Mouse (Mus musculus) limb, embryonic 14.5 days (tissue): ENCODE results near the gene Icos. TPM values are rescaled to one million over a fixed set of nuclear protein-coding genes. Genes with fewer than 3 reads are reported as not detected.

Source experiments
- ATAC-seq: fragments of 200-750 bp; cut with Nextera tagmentation; 2 replicates; pipeline ENCODE4 v1.8.0; 2017; ENCODE audit warnings: low read depth, moderate number of reproducible peaks, moderate TSS enrichment; ENCODE audit not compliant: low FRiP score
- DNase-seq: peaks from one replicate; pipeline ENCODE4 v3.0.0-alpha.2; 2015; ENCODE audit warnings: low spot score
- H3K27ac ChIP-seq: fragments of 300-500 bp; sonication (generic); replicated peaks from 2 replicates; pipeline ENCODE4 v1.5.1; 2014; ENCODE audit warnings: low read depth, mild to moderate bottlenecking, low read length, moderate library complexity, mixed read lengths
- H3K27me3 ChIP-seq: fragments of 300-500 bp; sonication (generic); 2 replicates; pipeline ENCODE4 v1.6.1; 2014; ENCODE audit warnings: low read length, mixed read lengths; ENCODE audit not compliant: control insufficient read depth, insufficient read depth
- H3K36me3 ChIP-seq: fragments of 300-500 bp; sonication (generic); 2 replicates; pipeline ENCODE4 v1.6.1; 2014; ENCODE audit warnings: mild to moderate bottlenecking, low read length, moderate library complexity, mixed read lengths; ENCODE audit not compliant: control insufficient read depth, insufficient read depth
- H3K4me1 ChIP-seq: fragments of 300-500 bp; sonication (generic); 2 replicates; pipeline ENCODE4 v1.6.1; 2014; ENCODE audit warnings: antibody characterized with exemption, low read length, mixed read lengths; ENCODE audit not compliant: control insufficient read depth, insufficient read depth
- H3K4me2 ChIP-seq: fragments of 300-500 bp; sonication (generic); replicated peaks from 2 replicates; pipeline ENCODE4 v1.6.1; 2014; ENCODE audit warnings: low read depth, mild to moderate bottlenecking, low read length, moderate library complexity; ENCODE audit not compliant: severe bottlenecking
- H3K4me3 ChIP-seq: fragments of 300-500 bp; sonication (generic); replicated peaks from 2 replicates; pipeline ENCODE4 v1.5.1; 2014; ENCODE audit warnings: low read length
- H3K9ac ChIP-seq: fragments of 300-500 bp; sonication (generic); 2 replicates; pipeline ENCODE4 v1.6.1; 2014; ENCODE audit warnings: mild to moderate bottlenecking, low read depth, low read length, moderate library complexity; ENCODE audit not compliant: severe bottlenecking
- H3K9me3 ChIP-seq: fragments of 300-500 bp; sonication (generic); 2 replicates; pipeline ENCODE4 v1.6.1; 2016; ENCODE audit warnings: low read length; ENCODE audit not compliant: control insufficient read depth
- POLR2A ChIP-seq: fragments of 200-500 bp; IDR thresholded peaks from 2 replicates; pipeline ENCODE4 v1.8.0; 2012; ENCODE audit warnings: inconsistent platforms, mild to moderate bottlenecking, moderate library complexity, borderline replicate concordance; ENCODE audit not compliant: insufficient read depth, insufficient read length; ENCODE audit errors: extremely low read depth
- WGBS: fragments of 180-500 bp; shearing (Covaris S2); extraction: QIAGEN DNeasy Blood & Tissue Kit; methylation state at CpG from one replicate; pipeline ENCODE4 v1.1.7; 2014; 5-methylcytosine and 5-hydroxymethylcytosine counted together
- polyA plus RNA-seq, 2 experiments: library from polyadenylated mRNA; depleted of rRNA in 1 of 2; stranded (reverse) in 1 of 2; unstranded in 1 of 2; fragments of >200 nt; fragmentation: Nextera tagmentation in 1 of 2; extraction: Ambion mirVana in 1 of 2; gene quantifications; 2 replicates each; pipeline versions ENCODE4 v1.2.1 to v1.2.3; 2012 to 2014

Icos gene
- polyA plus RNA-seq, 2 experiments = 0.62 to 0.65 TPM

- Histone ChIP-seq H3K36me3 (no peaks in the 10 kb centered on the region), H3K4me2 (no peak overlapping the region), H3K9me3 (no peaks in the 10 kb centered on the region), H3K27me3 (no peaks in the 10 kb centered on the region), H3K9ac (no peak overlapping the region), H3K4me1 (no peaks in the 10 kb centered on the region), H3K4me3 (no peak overlapping the region), H3K27ac (no peak overlapping the region)
- WGBS = 87% methylated on average over 5 of the region's 5 CpGs
- DNase-seq (no peak), ATAC-seq (no peak)
- TF ChIP-seq POLR2A = no peak
Observed at GRCm38 (mm10) chr1:60975646-60976294, 2.0 kb upstream of the Icos start.

GRCm38 (mm10) chr1:60979126-60979842, 1.6 kb downstream of the Icos start:
- Histone ChIP-seq H3K4me1 (no peaks in the 10 kb centered on the region), H3K27me3 (no peaks in the 10 kb centered on the region), H3K9me3 (no peaks in the 10 kb centered on the region), H3K36me3 (no peaks in the 10 kb centered on the region), H3K9ac (no peak overlapping the region), H3K27ac (no peak overlapping the region), H3K4me2 (no peak overlapping the region), H3K4me3 (no peak overlapping the region)
- no peak for TF ChIP-seq POLR2A
- WGBS = 79% methylated on average over 7 of the region's 7 CpGs
- DNase-seq (no peak), ATAC-seq (no peak)

GRCm38 (mm10) chr1:60979843-60980235, 2.1 kb downstream of the Icos start:
- ATAC-seq = no peak
- no peaks in the 10 kb centered on the region for H3K36me3 ChIP-seq
- H3K4me2 ChIP-seq = no peak overlapping the region
- H3K27me3 ChIP-seq = no peaks in the 10 kb centered on the region
- H3K9me3 ChIP-seq = no peaks in the 10 kb centered on the region
- H3K27ac ChIP-seq = no peak overlapping the region
- no peak for DNase-seq
- no peak overlapping the region for H3K4me3 ChIP-seq
- 73% methylated on average over 2 of the region's 2 CpGs for WGBS
- no peak for TF ChIP-seq POLR2A
- H3K4me1 ChIP-seq = no peaks in the 10 kb centered on the region
- no peak overlapping the region for H3K9ac ChIP-seq

GRCm38 (mm10) chr1:60985075-60985474, 7.3 kb downstream of the Icos start:
- WGBS = 61% methylated on average over 2 of the region's 2 CpGs
- TF ChIP-seq POLR2A = no peak
- no peak overlapping the region for H3K9ac ChIP-seq
- no peak overlapping the region for H3K4me2 ChIP-seq
- H3K27ac ChIP-seq = no peak overlapping the region
- no peak overlapping the region for H3K4me3 ChIP-seq
- ATAC-seq (no peak), DNase-seq (no peak)
- no peaks in the 10 kb centered on the region for H3K9me3 ChIP-seq
- H3K36me3 ChIP-seq = no peaks in the 10 kb centered on the region
- H3K4me1 ChIP-seq = no peaks in the 10 kb centered on the region
- H3K27me3 ChIP-seq = no peaks in the 10 kb centered on the region

- Histone ChIP-seq H3K36me3 (no peaks in the 10 kb centered on the region), H3K4me2 (no peak overlapping the region), H3K27ac (no peak overlapping the region), H3K9me3 (no peaks in the 10 kb centered on the region), H3K9ac (no peak overlapping the region), H3K4me3 (no peak overlapping the region), H3K4me1 (no peaks in the 10 kb centered on the region), H3K27me3 (no peaks in the 10 kb centered on the region)
- DNase-seq (no peak), ATAC-seq (no peak)
- no peak for TF ChIP-seq POLR2A
- 76% methylated on average over 5 of the region's 5 CpGs for WGBS
Observed at GRCm38 (mm10) chr1:60986141-60986540, 8.4 kb downstream of the Icos start.

- Histone ChIP-seq H3K9me3 (no peaks in the 10 kb centered on the region), H3K4me2 (no peak overlapping the region), H3K9ac (no peak overlapping the region), H3K36me3 (no peaks in the 10 kb centered on the region), H3K4me1 (no peaks in the 10 kb centered on the region), H3K4me3 (no peak overlapping the region), H3K27me3 (no peaks in the 10 kb centered on the region), H3K27ac (no peak overlapping the region)
- no peak for TF ChIP-seq POLR2A
- ATAC-seq = no peak
- 78% methylated on average over 5 of the region's 5 CpGs for WGBS
- DNase-seq = no peak
Observed at GRCm38 (mm10) chr1:60989086-60989485, 11.4 kb downstream of the Icos start.
